Mouse (Mus musculus) brain, embryonic 14.5 days (tissue): ENCODE measurements at regions not wholly inside any gene's neighbourhood (a gene's known extent, or its start where the extent isn't known, plus 50 kb on each side); places are given as distances from the start of the nearest gene placed in this dataset.

Source experiments
- CTCF ChIP-seq: fragments of 200-500 bp; IDR thresholded peaks from 2 replicates; pipeline ENCODE4 v1.5.1; 2012; ENCODE audit warnings: inconsistent platforms, mild to moderate bottlenecking, moderate library complexity, borderline replicate concordance; ENCODE audit not compliant: insufficient read depth, insufficient read length; ENCODE audit errors: extremely low read depth
- POLR2A ChIP-seq: fragments of 200-500 bp; IDR thresholded peaks from 2 replicates; pipeline ENCODE4 v1.6.1; 2012; ENCODE audit warnings: mild to moderate bottlenecking, inconsistent platforms, borderline replicate concordance; ENCODE audit not compliant: poor library complexity, insufficient read depth, insufficient read length, severe bottlenecking; ENCODE audit errors: extremely low read depth

DNA sequence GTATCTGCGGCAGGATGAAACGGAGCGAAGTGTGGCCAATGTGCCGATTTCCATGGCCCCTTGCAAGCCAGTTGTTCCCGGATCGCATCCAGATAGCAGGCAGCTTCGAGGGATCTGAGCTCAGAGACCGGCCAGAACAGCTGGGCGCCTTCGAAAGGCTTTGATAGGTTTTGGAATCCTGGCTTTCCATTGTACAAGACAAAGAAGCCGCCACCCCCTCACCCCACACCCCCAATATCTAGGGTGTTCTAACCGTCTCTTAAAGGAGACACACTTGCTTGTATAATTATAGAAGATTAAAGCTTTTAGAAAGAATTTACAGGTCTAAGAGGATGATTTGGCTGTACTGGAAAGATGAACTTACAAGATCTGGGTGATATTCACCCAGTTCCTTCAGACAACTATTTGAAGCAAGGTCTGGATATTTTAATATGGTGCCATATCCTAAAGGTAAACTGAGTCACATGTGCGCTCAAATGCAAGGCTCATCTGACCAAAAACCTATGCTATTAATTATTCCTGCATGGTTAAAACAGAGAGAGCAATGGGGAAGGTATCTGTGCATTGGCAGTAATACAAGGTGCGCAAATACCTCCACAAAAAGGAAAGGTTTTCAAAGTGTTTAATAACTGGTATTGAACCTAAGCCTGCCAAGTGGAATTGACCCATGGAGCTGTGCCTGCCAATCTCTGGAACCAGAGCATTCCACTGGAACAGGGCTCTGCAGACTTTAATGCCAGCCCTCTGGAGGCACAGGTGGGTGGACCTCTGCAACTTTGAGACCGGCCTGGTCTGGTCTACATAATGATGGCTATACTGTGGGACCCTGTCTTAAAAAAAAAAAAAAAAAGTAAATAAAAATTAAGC lies 84.4 kb upstream of the Cpm start:
- TF ChIP-seq CTCF (no peak), POLR2A (no peak)
